Mouse (Mus musculus): ENCODE measurements around the gene Tceal1.

GRCm38 (mm10) chrX:136740791-136741650 is 33.2 kb downstream of the Tceal1 start:
- TF ChIP-seq EP300 (IDR thresholded peaks at IDR 0.05; ENCODE audit: low read depth) (no peak), CTCF (IDR thresholded peaks at IDR 0.05; ENCODE audit: low read depth) (no peak)

Measured in heart, postnatal 0 days (tissue).